Mouse (Mus musculus) erythroblast, embryonic 14.5 days (primary cell): ENCODE measurements at regions not wholly inside any gene's neighbourhood (a gene's known extent, or its start where the extent isn't known, plus 50 kb on each side); places are given as distances from the start of the nearest gene placed in this dataset.

ENCODE experiments used
- GATA1 ChIP-seq: IDR thresholded peaks from 2 replicates; pipeline ENCODE4 v1.6.1; 2012; ENCODE audit warnings: low read length, inconsistent platforms, mixed read lengths
- TAL1 ChIP-seq: IDR thresholded peaks from 3 replicates; pipeline ENCODE4 v1.6.1; 2012; ENCODE audit warnings: low read length, inconsistent platforms, mixed read lengths

GRCm38 (mm10) chr2:128424236-128424635, 166.8 kb upstream of the Spdye4c start:
- TF ChIP-seq GATA1 (no peak), TAL1 (no peak)
